Mouse (Mus musculus) bone marrow macrophage, adult 2 months (primary cell): Measurements from ENCODE around the gene Tmem63b. TPM values are rescaled to one million over a fixed set of nuclear protein-coding genes. Genes with fewer than 3 reads are reported as not detected.
"Not testable (repeated sequence)": the region's sequence is repeated elsewhere in the genome, so short reads cannot be mapped to it uniquely, and the experiment has no call there.

ENCODE experiments used
- H3K27ac ChIP-seq: 2 replicates; pipeline ENCODE4 v1.5.1; 2012; ENCODE audit warnings: low read depth, low read length; ENCODE audit not compliant: insufficient read depth
- H3K4me1 ChIP-seq: 2 replicates; pipeline ENCODE4 v1.6.1; 2012; ENCODE audit warnings: low read length; ENCODE audit not compliant: control insufficient read depth, insufficient read depth
- H3K4me3 ChIP-seq: 2 replicates; pipeline ENCODE4 v1.5.1; 2012; ENCODE audit warnings: mild to moderate bottlenecking, low read length, moderate library complexity; ENCODE audit not compliant: insufficient read depth
- CTCF ChIP-seq: IDR thresholded peaks from 2 replicates; pipeline ENCODE4 v1.5.1; 2012; ENCODE audit warnings: low read depth, mild to moderate bottlenecking, low read length, moderate library complexity
- POLR2A ChIP-seq: IDR thresholded peaks from 2 replicates; pipeline ENCODE4 v1.6.1; 2012; ENCODE audit warnings: mild to moderate bottlenecking, low read depth, low read length, borderline replicate concordance
- polyA plus RNA-seq: library from polyadenylated mRNA; stranded (reverse); fragments of >200 nt; gene quantifications from 2 replicates; pipeline ENCODE4 v1.2.4, GENCODE M21; 2012; ENCODE audit not compliant: missing spikeins, insufficient read depth, insufficient read length

Tmem63b gene
- polyA plus RNA-seq, 1 experiment, result 21.2 TPM

DNA sequence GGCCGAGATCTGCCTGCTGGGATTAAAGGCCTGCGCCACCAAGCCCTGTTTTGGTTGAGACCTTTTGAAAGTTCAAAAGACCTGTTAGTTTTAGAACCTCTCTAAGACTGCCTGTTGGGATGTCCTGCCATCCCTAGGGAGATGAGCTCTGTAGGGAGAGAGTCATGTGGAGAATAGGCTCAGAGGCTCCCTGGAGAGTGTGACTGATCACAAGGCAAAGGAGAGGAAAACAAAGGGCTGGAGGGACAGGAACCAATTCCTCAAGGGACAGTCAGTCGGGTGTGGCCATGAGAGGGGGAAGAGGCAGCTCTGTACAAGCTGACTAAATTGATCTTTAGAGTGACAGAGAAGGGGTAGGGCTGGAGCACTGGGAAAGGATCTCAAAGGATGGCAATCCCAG is 58.5 kb downstream of the Tmem63b start:
- TF ChIP-seq POLR2A (no peak), CTCF (no peak)
- H3K4me1 ChIP-seq, result peaks cover 14% of the 10 kb centered on the region
- no peak overlapping the region for H3K27ac ChIP-seq
- no peak overlapping the region for H3K4me3 ChIP-seq

GRCm38 (mm10) chr17:45626577-45627134 is 60.0 kb downstream of the Tmem63b start:
- Histone ChIP-seq H3K4me3 (no peak overlapping the region), H3K27ac (no peak overlapping the region), H3K4me1 (peaks cover 14% of the 10 kb centered on the region)
- TF ChIP-seq CTCF (no peak), POLR2A (no peak)

DNA sequence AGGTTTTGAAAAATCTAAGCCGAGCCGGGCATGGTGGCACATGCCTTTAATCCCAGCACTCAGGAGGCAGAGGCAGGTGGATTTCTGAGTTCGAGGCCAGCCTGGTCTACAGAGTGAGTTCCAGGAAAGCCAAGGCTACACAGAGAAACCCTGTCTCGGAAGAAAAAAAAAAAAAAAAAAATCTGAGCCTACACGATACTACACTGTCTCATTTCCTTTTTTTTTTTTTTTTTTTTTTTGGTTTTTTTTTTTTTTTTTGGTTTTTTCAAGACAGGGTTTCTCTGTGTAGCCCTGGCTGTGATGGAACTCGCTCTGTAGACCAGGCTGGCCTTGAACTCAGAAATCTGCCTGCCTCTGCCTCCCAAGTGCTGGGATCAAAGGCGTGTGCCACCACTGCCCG is 63.3 kb downstream of the Tmem63b start:
- peaks cover 18% of the 10 kb centered on the region for H3K4me1 ChIP-seq
- not testable (repeated sequence) for H3K4me3 ChIP-seq, H3K27ac ChIP-seq

DNA sequence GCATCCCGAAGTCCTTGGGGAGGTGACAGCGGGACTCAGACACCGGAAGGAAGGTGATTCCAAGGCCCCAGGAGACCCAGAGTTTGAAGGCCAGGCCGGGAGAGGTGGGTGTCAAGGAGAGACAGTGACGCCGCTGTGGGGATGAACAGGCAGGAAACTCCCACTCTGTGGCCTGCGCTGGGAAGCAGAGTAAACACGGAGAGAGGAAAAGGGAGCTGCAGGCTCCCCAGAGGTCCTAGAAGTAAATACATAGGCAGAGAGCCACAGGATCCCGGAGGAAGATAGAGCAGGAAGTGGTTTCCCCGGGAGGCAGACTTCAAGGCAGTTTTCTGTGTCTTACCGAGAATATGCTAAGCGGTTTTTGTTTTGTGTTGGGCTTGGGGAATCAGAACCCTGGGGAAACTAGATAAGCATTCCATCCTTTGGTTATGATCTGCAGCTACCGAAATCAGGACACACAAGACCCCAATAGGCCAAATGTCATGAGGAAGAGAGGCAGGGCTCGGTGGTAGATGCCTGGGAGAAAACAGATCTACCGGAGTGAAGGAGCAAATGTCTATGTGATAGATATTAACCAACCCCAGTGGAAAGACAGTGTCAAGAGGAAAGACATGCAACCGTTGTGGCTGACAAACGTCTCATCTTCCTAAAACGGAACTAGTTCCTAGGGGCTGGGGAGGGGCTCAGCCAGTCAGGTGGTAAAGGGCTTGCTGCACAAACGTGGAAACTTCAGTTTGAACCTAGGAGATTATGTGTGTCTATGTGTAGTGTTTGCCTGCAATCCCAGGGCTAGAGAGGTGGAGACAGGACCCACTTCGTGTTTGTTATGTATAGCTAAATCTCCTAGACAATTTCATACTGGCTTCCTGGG is 67.1 kb downstream of the Tmem63b start:
- TF ChIP-seq CTCF, result no peak
- TF ChIP-seq POLR2A, result 0 out of 2 replicates have a peak, but pooled peaks have one; percentile 0
- H3K4me3 ChIP-seq, result peak overlapping the region; percentile 70
- H3K27ac ChIP-seq, result peak overlapping the region; percentile 90
- H3K4me1 ChIP-seq, result peaks cover 27% of the 10 kb centered on the region

- TF ChIP-seq CTCF, result no peak
- TF ChIP-seq POLR2A, result 0 out of 2 replicates have a peak, but pooled peaks have one; percentile 2
- Histone ChIP-seq H3K4me3 (peak overlapping the region; percentile 70), H3K27ac (peak overlapping the region; percentile 90), H3K4me1 (peaks cover 28% of the 10 kb centered on the region)
Measured at GRCm38 (mm10) chr17:45618941-45619385, 67.7 kb downstream of the Tmem63b start.

GRCm38 (mm10) chr17:45617655-45618054 is 69.0 kb downstream of the Tmem63b start:
- Histone ChIP-seq H3K27ac (no peak overlapping the region), H3K4me3 (no peak overlapping the region), H3K4me1 (peaks cover 38% of the 10 kb centered on the region)
- TF ChIP-seq POLR2A (no peak), CTCF (no peak)

GRCm38 (mm10) chr17:45616679-45617078 is 70.0 kb downstream of the Tmem63b start:
- Histone ChIP-seq H3K27ac (no peak overlapping the region), H3K4me1 (peaks cover 45% of the 10 kb centered on the region), H3K4me3 (no peak overlapping the region)
- no peak for TF ChIP-seq CTCF
- TF ChIP-seq POLR2A, result no peak

- H3K4me3 ChIP-seq, result no peak overlapping the region
- H3K4me1 ChIP-seq, result peaks cover 46% of the 10 kb centered on the region
- no peak for TF ChIP-seq CTCF
- TF ChIP-seq POLR2A, result no peak
- no peak overlapping the region for H3K27ac ChIP-seq
Measured at GRCm38 (mm10) chr17:45616046-45616650, 70.6 kb downstream of the Tmem63b start.

DNA sequence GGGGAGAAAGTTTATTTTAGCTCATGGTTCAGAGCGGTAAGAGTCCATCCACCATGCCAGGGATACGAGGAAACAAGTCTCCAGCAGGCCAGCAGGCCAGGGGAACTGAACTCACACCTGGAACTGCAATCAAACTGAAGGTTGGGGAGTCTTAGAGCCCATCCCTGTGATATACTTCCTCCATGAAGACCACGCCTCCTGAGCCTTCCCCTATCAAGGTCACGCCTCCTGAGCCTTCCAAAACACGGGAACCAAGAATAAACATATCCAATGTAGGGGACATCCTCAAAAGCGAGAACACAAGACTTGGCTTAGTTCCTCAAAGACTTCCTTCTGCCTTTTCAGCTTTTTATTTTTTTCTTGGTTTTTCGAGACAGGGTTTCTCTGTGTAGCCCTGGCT is 73.8 kb downstream of the Tmem63b start:
- no peak for TF ChIP-seq CTCF
- TF ChIP-seq POLR2A, result no peak
- Histone ChIP-seq H3K27ac (peak overlapping the region; percentile 65), H3K4me3 (no peak overlapping the region), H3K4me1 (peaks cover 58% of the 10 kb centered on the region)

DNA sequence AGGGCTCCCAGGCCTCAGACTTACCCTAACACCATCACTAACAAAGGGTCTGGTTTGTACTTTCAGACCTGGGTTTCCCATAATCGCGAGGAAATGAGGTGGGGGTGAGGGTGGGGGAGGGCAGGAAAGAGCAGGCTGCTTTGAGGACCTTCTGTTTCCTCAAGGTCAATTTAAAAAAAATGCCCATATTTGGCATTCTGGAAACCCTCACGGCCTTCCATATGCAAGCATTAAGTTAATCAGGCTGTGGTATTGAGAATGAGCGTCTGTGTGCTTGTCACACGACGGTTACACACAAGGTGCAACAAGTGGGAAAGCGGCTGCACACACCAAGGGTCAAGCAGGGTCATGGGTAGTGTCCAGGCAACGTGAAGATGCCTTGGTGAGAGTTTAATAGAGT is 74.7 kb downstream of the Tmem63b start:
- TF ChIP-seq POLR2A (no peak), CTCF (no peak)

More for the DNA sequence above, 74.7 kb downstream of the Tmem63b start:
- no peak overlapping the region for H3K27ac ChIP-seq
- no peak overlapping the region for H3K4me3 ChIP-seq
- peaks cover 55% of the 10 kb centered on the region for H3K4me1 ChIP-seq

Other genes starting within 250 kb of the Tmem63b start
- gene Spats1, start 211.5 kb downstream of the Tmem63b start, polyA plus RNA-seq, result not detected in 2 replicates
- gene Aars2, start 180.1 kb downstream of the Tmem63b start, polyA plus RNA-seq, result 4.8 and 5.0 TPM in 2 replicates
- not detected in 2 replicates for gene Tcte1, start 163.5 kb downstream of the Tmem63b start, polyA plus RNA-seq
- gene Tmem151b, start 137.2 kb downstream of the Tmem63b start, polyA plus RNA-seq, result not detected in 2 replicates
- 27.0 and 30.8 TPM in 2 replicates for gene Nfkbie, start 131.2 kb downstream of the Tmem63b start, polyA plus RNA-seq
- 73.7 and 83.1 TPM in 2 replicates for gene Slc35b2, start 123.0 kb downstream of the Tmem63b start, polyA plus RNA-seq
- 586 and 617 TPM in 2 replicates for gene Hsp90ab1, start 113.6 kb downstream of the Tmem63b start, polyA plus RNA-seq
- gene Slc29a1, start 87.3 kb downstream of the Tmem63b start, polyA plus RNA-seq, result 88.6 and 93.9 TPM in 2 replicates
- gene Mymx, start 84.8 kb downstream of the Tmem63b start, polyA plus RNA-seq, result not detected in 2 replicates
- gene Capn11, start 27.6 kb downstream of the Tmem63b start, polyA plus RNA-seq, result 1.5 and 1.7 TPM in 2 replicates
- gene Mrpl14, start 583 bp downstream of the Tmem63b start, polyA plus RNA-seq, result 73.3 and 73.4 TPM in 2 replicates
- gene 1600014C23Rik, start 46.9 kb upstream of the Tmem63b start, polyA plus RNA-seq, result not detected in 2 replicates